Mouse (Mus musculus): Measurements from ENCODE around the gene Comt.

GRCm38 (mm10) chr16:18419603-18420026 lies 7.0 kb downstream of the Comt start:
- TF ChIP-seq TAL1 (IDR thresholded peaks at IDR 0.05; ENCODE audit: low read length), result no peak
- no peak for TF ChIP-seq GATA1 (IDR thresholded peaks at IDR 0.05; ENCODE audit: low read length)
